Mouse (Mus musculus) lung, adult 2 months (tissue): ENCODE measurements at regions not wholly inside any gene's neighbourhood (a gene's known extent, or its start where the extent isn't known, plus 50 kb on each side); places are given as distances from the start of the nearest gene placed in this dataset.

Source experiments
- CTCF ChIP-seq: fragments of 200-500 bp; IDR thresholded peaks from 2 replicates; pipeline ENCODE4 v1.5.1; 2011; ENCODE audit warnings: mild to moderate bottlenecking, low read length, control low read depth; ENCODE audit not compliant: insufficient read depth
- POLR2A ChIP-seq: fragments of 200-500 bp; IDR thresholded peaks from 2 replicates; pipeline ENCODE4 v1.6.1; 2011; ENCODE audit warnings: low read depth, mild to moderate bottlenecking, control low read depth, low read length, borderline replicate concordance; ENCODE audit errors: extremely low read depth

DNA sequence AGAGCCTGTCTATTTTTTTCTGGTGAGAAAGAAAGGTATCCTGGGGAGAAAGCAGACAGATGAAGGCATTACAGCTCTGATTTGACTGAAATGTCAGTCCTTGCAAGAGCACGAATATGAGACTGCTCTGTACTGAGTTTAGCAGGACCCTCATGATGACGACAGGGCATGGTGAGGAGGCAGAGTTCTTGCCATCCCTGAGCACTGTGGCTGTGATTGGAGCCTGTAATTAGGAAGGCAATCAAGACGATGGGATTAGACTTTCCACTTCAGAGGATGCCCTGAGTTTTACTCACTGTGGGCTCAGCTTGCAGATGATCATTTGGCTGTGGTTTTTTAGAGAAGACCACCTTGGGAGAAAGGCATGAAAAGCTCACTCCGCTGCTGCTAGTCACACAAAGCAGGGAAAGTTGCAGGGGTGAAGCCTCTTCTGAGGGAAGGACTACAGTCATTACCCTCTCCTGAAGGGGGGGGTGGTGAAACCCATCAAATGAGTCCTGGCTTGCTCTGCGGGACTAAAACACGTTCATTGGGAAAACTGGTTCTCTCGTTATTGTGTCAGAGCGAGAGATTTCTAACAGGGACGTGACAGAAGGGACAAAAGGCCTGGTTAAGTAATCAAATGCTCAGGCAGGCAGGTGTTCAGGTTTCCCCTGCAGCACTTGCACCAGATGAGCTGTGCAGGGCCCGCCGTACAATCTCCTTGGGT is 132.9 kb upstream of the Fam241a start:
- TF ChIP-seq CTCF = no peak
- no peak for TF ChIP-seq POLR2A
